Mouse (Mus musculus) myocyte (in vitro differentiated cells): Measurements from ENCODE around the gene Xkr7. TPM values are rescaled to one million over a fixed set of nuclear protein-coding genes. Genes with fewer than 3 reads are reported as not detected.

Experiments
- H3K27me3 ChIP-seq: one replicate; pipeline ENCODE4 v1.6.1; 2011; ENCODE audit not compliant: control insufficient read depth, insufficient read depth, insufficient read length
- H3K36me3 ChIP-seq: one replicate; pipeline ENCODE4 v1.6.1; 2011; ENCODE audit not compliant: control insufficient read depth, insufficient read depth
- H3K4me2 ChIP-seq: one replicate; pipeline ENCODE4 v1.6.1; 2011; ENCODE audit warnings: low read depth, control low read depth
- H3K4me3 ChIP-seq: one replicate; pipeline ENCODE4 v1.5.1; 2011; ENCODE audit warnings: mild to moderate bottlenecking, control low read depth, moderate library complexity
- H3K79me2 ChIP-seq: one replicate; pipeline ENCODE4 v1.6.1; 2011; ENCODE audit not compliant: control insufficient read depth, insufficient read depth
- H3ac ChIP-seq: one replicate; pipeline ENCODE4 v1.6.1; 2011; ENCODE audit not compliant: control insufficient read depth, insufficient read length
- CEBPB ChIP-seq: IDR thresholded peaks from 2 replicates; pipeline ENCODE4 v1.6.1; 2011; ENCODE audit warnings: mild to moderate bottlenecking, moderate library complexity; ENCODE audit not compliant: poor library complexity, insufficient read depth, severe bottlenecking
- E2F4 ChIP-seq: IDR thresholded peaks from one replicate; pipeline ENCODE4 v1.6.1; 2011; ENCODE audit warnings: mild to moderate bottlenecking, control low read depth, moderate library complexity; ENCODE audit not compliant: insufficient read depth
- MAX ChIP-seq: IDR thresholded peaks from one replicate; pipeline ENCODE4 v1.6.1; 2011; ENCODE audit warnings: low read depth, mild to moderate bottlenecking, control low read depth
- MYOD1 ChIP-seq, 3 experiments: IDR thresholded peaks; one replicate each; pipeline ENCODE4 v1.6.1; 2011; ENCODE audit warnings: control low read depth in 2 of 3, low read depth in 2 of 3, mild to moderate bottlenecking in 2 of 3, moderate library complexity in 1 of 3; ENCODE audit not compliant: insufficient read length in 2 of 3, control insufficient read depth in 1 of 3
- MYOG ChIP-seq, 3 experiments: IDR thresholded peaks; one replicate each; pipeline ENCODE4 v1.6.1; 2011; ENCODE audit warnings: control low read depth in 2 of 3, low read depth in 2 of 3, mild to moderate bottlenecking in 2 of 3; ENCODE audit not compliant: insufficient read length in 2 of 3, control insufficient read depth in 1 of 3, insufficient read depth in 1 of 3
- POLR2A ChIP-seq: IDR thresholded peaks from one replicate; pipeline ENCODE4 v1.6.1; 2011; ENCODE audit warnings: low read depth, mild to moderate bottlenecking, control low read depth, moderate library complexity; ENCODE audit not compliant: insufficient read length
- POLR2AphosphoS2 ChIP-seq: IDR thresholded peaks from one replicate; pipeline ENCODE4 v1.6.1; 2011; ENCODE audit warnings: low read depth, control low read depth; ENCODE audit not compliant: insufficient read length
- REST ChIP-seq: IDR thresholded peaks from one replicate; pipeline ENCODE4 v1.6.1; 2011; ENCODE audit warnings: mild to moderate bottlenecking, control low read depth, moderate library complexity; ENCODE audit not compliant: insufficient read depth, insufficient read length
- SRF ChIP-seq: IDR thresholded peaks from one replicate; pipeline ENCODE4 v1.6.1; 2011; ENCODE audit warnings: low read depth; ENCODE audit not compliant: control insufficient read depth, insufficient read length
- TCF12 ChIP-seq: IDR thresholded peaks from one replicate; pipeline ENCODE4 v1.6.1; 2011; ENCODE audit warnings: mild to moderate bottlenecking, control low read depth; ENCODE audit not compliant: poor library complexity, insufficient read depth, severe bottlenecking
- TCF3 ChIP-seq: IDR thresholded peaks from one replicate; pipeline ENCODE4 v1.6.1; 2011; ENCODE audit warnings: low read depth, control low read depth; ENCODE audit not compliant: insufficient read length
- USF1 ChIP-seq: IDR thresholded peaks from one replicate; pipeline ENCODE4 v1.6.1; 2011; ENCODE audit warnings: low read depth, mild to moderate bottlenecking, control low read depth, moderate library complexity
- polyA plus RNA-seq: library from polyadenylated mRNA; unstranded; fragments of >200 nt; fragmentation: generic; extraction: Trizol; gene quantifications from one replicate; pipeline ENCODE4 v1.2.1, GENCODE M21; 2012; ENCODE audit warnings: missing spikeins

Xkr7 gene
- polyA plus RNA-seq, 1 experiment = not detected

DNA sequence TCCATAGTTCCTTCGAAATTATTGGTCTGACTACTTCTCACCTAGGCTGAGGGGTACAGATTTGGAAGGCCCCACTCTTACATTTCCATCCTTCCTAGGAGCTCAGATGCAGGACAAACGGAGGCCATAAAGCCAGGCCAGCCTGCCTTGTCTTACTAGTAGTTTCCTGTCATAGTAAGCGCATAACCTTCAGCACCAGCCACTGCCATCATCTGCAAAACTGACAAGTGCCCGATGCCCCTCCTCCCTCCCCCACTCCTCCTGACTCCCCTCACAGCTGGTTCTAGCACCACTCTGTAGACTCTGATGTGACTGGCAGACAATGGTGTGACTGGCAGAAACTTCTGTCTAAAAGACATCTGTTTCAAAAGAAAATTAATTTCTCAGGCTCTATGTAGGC lies 54.5 kb downstream of the Xkr7 start:
- H3K79me2 ChIP-seq = no peaks in the 10 kb centered on the region
- no peak for TF ChIP-seq MYOD1 (IDR thresholded peaks at IDR 0.05; ENCODE audit: control insufficient read depth in 1 of 3, insufficient read length in 2 of 3, low read depth in 2 of 3)
- TF ChIP-seq TCF3 = no peak
- no peaks in the 10 kb centered on the region for H3K36me3 ChIP-seq

DNA sequence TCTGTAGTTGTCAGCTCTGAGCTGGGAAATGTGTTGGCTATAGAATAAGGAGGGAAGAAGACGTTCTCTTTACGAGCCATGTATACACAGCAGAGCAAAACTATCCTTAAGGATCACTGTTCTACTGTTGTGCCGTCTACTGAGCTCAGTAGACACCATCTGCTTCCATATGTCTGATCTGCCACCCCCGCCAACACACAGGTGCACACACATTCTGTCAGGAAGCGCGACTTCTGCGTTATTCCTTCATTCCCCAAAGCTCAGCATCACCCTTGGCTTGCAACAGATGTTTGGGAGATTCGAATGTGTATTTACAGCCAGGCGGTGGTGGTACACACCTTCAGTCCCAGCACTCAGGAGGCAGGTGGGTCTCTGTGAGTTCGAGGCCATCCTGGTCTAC lies 55.4 kb downstream of the Xkr7 start:
- no peak overlapping the region for H3ac ChIP-seq
- no peak for TF ChIP-seq POLR2AphosphoS2
- TF ChIP-seq E2F4 = no peak
- TF ChIP-seq MAX = no peak
- no peak for TF ChIP-seq REST
- no peak overlapping the region for H3K4me3 ChIP-seq
- H3K79me2 ChIP-seq = no peaks in the 10 kb centered on the region
- H3K4me2 ChIP-seq = no peak overlapping the region
- no peaks in the 10 kb centered on the region for H3K36me3 ChIP-seq
- H3K27me3 ChIP-seq = no peaks in the 10 kb centered on the region

More for the DNA sequence above, 54.5 kb downstream of the Xkr7 start:
- Histone ChIP-seq H3K4me3 (no peak overlapping the region), H3K27me3 (no peaks in the 10 kb centered on the region), H3ac (no peak overlapping the region), H3K4me2 (no peak overlapping the region)

DNA sequence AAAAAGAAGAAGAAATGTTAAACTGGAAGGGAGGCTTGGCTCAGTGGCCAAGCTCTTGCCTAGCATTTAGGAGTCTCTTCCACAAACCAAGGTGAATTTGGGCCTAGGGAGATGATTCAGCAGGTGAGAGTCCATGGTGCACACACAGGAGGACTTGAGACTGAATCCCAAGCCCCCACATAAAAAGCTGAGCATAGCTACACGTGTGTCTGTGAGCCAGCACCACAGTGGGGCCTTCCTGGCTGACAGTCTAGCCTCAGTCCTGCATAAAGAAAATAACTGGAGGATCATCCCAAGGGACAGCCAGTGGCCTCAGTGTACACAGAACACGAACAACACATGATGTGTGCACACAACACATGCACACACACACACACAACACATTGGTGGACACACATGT lies 57.7 kb downstream of the Xkr7 start:
- Histone ChIP-seq H3K79me2 (no peaks in the 10 kb centered on the region), H3K4me2 (no peak overlapping the region), H3K4me3 (no peak overlapping the region), H3K36me3 (no peaks in the 10 kb centered on the region), H3ac (no peak overlapping the region), H3K27me3 (no peaks in the 10 kb centered on the region)
- TF ChIP-seq POLR2A = no peak
- TF ChIP-seq REST = no peak
- no peak for TF ChIP-seq POLR2AphosphoS2
- no peak for TF ChIP-seq MAX
- no peak for TF ChIP-seq SRF
- no peak for TF ChIP-seq E2F4
- no peak for TF ChIP-seq TCF12
- no peak for TF ChIP-seq TCF3
- TF ChIP-seq CEBPB = no peak
- TF ChIP-seq USF1 = no peak
- no peak for TF ChIP-seq MYOD1 (IDR thresholded peaks at IDR 0.05; ENCODE audit: control insufficient read depth in 1 of 3, insufficient read length in 2 of 3, low read depth in 2 of 3)
- TF ChIP-seq MYOG (IDR thresholded peaks at IDR 0.05; ENCODE audit: control insufficient read depth in 1 of 3, insufficient read depth in 1 of 3, insufficient read length in 2 of 3, low read depth in 2 of 3) = no peak

DNA sequence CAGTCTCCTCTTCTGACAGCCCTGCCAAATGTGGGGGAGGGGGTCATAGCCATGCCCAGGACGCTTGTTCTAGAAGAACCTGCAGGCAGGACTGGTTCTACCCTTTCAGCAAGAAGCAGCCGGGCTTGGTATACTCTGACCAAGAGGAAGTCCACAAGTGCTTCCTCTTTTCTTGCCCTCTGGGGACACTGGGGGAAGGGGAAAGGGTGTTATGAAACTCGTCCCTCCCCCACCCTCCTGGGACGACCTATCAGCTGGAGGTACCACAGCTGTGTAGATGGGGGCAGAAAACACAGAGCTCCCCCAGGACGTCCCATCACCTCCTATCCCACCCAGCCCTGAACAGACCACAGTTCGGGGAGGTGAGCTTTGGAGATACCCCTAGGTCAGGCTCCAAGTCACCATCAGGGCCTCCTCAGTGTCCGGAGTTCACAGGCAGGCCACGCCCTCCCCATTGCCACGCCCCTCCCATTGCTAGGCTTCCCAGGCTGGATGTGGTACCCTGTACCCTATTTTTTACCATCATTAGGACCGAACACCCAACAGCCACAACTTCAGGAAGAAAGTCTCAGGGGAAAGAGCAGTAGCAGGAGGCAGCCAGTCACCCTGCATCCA lies 59.0 kb downstream of the Xkr7 start:
- Histone ChIP-seq H3K27me3 (no peaks in the 10 kb centered on the region), H3ac (no peak overlapping the region), H3K4me2 (no peak overlapping the region), H3K4me3 (no peak overlapping the region), H3K36me3 (no peaks in the 10 kb centered on the region), H3K79me2 (no peaks in the 10 kb centered on the region)
- TF ChIP-seq MAX (no peak), POLR2A (no peak), MYOD1 (IDR thresholded peaks at IDR 0.05; ENCODE audit: control insufficient read depth in 1 of 3, insufficient read length in 2 of 3, low read depth in 2 of 3) (no peak), POLR2AphosphoS2 (no peak), TCF3 (no peak), SRF (no peak), TCF12 (no peak), E2F4 (no peak)

Other genes with a start within 250 kb of the Xkr7 start
- gene Bcl2l1, start 200.1 kb upstream of the Xkr7 start, polyA plus RNA-seq = 57.0 TPM
- gene Tpx2, start 183.9 kb upstream of the Xkr7 start, polyA plus RNA-seq = 26.3 TPM
- 8.2 TPM for gene Mylk2, start 120.5 kb upstream of the Xkr7 start, polyA plus RNA-seq
- 31.3 TPM for gene Foxs1, start 98.6 kb upstream of the Xkr7 start, polyA plus RNA-seq
- gene Dusp15, start 80.2 kb upstream of the Xkr7 start, polyA plus RNA-seq = 0.02 TPM
- not detected for gene Ttll9, start 69.4 kb upstream of the Xkr7 start, polyA plus RNA-seq
- 79.6 TPM for gene Pdrg1, start 16.4 kb upstream of the Xkr7 start, polyA plus RNA-seq
- not detected for gene Ccm2l, start 34.1 kb downstream of the Xkr7 start, polyA plus RNA-seq
- 0.10 TPM for gene Hck, start 76.6 kb downstream of the Xkr7 start, polyA plus RNA-seq
- 55.4 TPM for gene Tm9sf4, start 129.5 kb downstream of the Xkr7 start, polyA plus RNA-seq
- 0.12 TPM for gene Tspyl3, start 193.6 kb downstream of the Xkr7 start, polyA plus RNA-seq
- gene Plagl2, start 209.6 kb downstream of the Xkr7 start, polyA plus RNA-seq = 4.2 TPM
- 12.2 TPM for gene Pofut1, start 209.7 kb downstream of the Xkr7 start, polyA plus RNA-seq